Mouse (Mus musculus): ENCODE data around the gene Ecm2. TPM values are rescaled to one million over a fixed set of nuclear protein-coding genes. Genes with fewer than 3 reads are reported as not detected.

Gene Ecm2
- polyA plus RNA-seq, 1 experiment, result 0.71 TPM

- no peak for DNase-seq (ENCODE audit: low read depth, low spot score)
- 69% methylated on average over 6 of the region's 6 CpGs for WGBS
These were observed 11.9 kb upstream of the Ecm2 start, which contains the start of gene Tes3-ps for GRCm38 (mm10) chr13:49492376-49493368. TSS of gene Tes3-ps (plus strand) at chr13:49493318.

- WGBS, result 82% methylated on average over 4 of the region's 4 CpGs
- DNase-seq (ENCODE audit: low read depth, low spot score), result no peak
These were observed 1.2 kb downstream of the Ecm2 start for GRCm38 (mm10) chr13:49505776-49506175.

DNA sequence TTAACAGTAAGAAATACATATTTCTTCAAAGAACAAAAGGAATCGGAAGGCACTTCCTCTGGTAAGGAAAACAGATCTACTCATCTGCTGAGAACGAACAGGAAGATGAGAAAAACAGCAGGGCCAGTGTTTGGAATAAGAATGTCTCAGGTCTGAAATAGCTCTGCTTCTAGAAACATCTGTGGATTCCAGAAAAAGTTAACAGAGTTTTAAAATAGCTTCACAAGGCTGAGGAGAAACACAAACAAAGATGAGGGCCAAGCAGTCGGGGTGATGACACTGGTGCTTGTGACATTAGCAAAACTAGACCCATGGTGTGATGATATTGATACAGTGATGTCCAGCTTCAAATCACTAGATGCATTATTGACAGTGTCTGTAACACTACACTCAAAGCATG, 2.6 kb downstream of the Ecm2 start:
- no peak for DNase-seq (ENCODE audit: low read depth, low spot score)
- 63% methylated on average over 3 of the region's 3 CpGs for WGBS

DNA sequence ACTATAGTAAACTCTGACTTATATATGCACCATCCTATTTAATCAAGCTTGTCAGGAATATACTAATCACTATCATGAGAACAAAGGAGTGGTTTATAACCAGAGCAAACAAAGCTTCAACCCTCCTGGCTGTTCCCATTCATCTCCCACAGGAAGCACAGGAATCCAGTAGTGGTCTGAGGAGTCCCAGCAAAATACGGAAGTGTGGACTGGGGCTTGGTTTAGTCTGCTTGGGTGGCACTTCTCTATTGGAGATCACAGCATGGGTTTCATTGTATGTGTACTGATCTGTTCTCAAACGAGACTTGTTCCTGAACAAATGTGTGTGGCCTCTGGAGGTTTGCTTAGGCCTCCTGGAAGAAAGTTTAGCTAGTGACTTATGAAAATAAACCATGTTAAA, 14.2 kb downstream of the Ecm2 start:
- WGBS, result 35% methylated on average over 2 of the region's 2 CpGs
- DNase-seq (ENCODE audit: low read depth, low spot score), result no peak

DNA sequence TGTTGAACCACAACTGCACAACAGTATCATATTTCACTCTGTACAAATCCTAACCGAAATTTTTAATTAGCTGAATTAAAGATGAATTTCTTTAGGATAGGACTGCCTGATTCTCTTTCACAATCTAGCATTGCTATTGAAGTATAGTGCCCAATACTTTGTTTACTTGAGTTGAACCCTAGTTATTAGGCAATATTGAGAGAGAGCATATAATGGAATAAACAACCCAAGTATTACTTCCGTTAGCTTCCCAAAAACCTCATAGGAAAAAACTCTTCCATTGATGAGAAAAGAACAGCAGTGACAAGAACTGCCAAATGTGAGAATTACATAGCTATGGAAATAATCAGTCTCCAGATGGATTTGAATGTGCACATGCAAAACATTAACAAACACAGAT, 21.6 kb downstream of the Ecm2 start:
- no peak for DNase-seq (ENCODE audit: low read depth, low spot score)
- WGBS, result 80% methylated on average over 2 of the region's 2 CpGs

GRCm38 (mm10) chr13:49530636-49531035, 26.0 kb downstream of the Ecm2 start:
- whole genome bisulfite sequencing, result 83% methylated on average over 4 of the region's 4 CpGs
- DNase-seq (ENCODE audit: low read depth, low spot score), result no peak

GRCm38 (mm10) chr13:49536946-49537345, 32.3 kb downstream of the Ecm2 start:
- WGBS, result 92% methylated on average over 1 of the region's 1 CpGs
- no peak for DNase-seq (ENCODE audit: low read depth, low spot score)

- 69% methylated on average over 1 of the region's 1 CpGs for WGBS
- DNase-seq (ENCODE audit: low read depth, low spot score), result no peak
These were observed 34.1 kb downstream of the Ecm2 start for GRCm38 (mm10) chr13:49538693-49539092.

DNA sequence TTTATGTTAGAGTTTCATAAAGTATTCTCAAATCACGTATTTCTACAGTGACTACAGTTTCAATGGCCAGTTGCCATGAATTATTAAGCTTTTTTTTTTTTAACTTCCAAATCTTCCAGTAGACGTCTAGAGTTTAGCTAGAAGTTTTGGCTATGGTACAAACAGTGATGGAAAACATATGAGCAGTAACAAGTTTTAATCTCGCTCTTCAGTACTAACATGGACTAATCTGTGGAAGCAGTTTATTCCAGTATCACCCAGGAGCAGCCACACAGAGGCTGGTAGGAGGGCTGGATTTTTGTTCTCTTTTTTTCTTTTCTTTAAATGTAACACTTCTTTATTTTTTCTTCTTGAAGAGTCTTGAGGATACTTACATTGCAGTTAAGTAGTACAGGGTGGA, 39.7 kb downstream of the Ecm2 start, which contains the start of gene Aspn:
Gene Aspn, plus strand, starts transcription at position 165 of the 400 bp plus-strand sequence.
- WGBS, result 70% methylated on average over 3 of the region's 3 CpGs
- DNase-seq (ENCODE audit: low read depth, low spot score), result no peak

DNA sequence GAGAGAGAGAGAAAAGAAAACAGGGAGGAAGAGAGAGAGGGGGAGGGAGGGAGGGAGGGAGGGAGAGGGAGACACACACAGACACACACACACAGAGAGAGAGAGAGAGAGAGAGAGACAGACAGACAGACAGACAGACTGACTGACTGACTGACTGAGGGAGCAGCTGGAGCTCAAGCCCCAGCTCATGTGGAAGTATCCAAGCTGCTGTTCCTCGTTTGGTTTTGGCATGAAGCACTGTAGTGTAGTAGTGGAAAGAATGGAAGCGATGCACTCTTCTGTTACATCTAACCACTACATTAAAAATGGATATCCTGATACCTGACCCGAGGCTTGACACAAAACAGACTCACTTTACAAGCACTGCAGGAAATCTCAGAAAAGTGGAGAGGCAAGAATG, 41.0 kb downstream of the Ecm2 start:
- 56% methylated on average over 3 of the region's 3 CpGs for WGBS
- no peak for DNase-seq (ENCODE audit: low read depth, low spot score)

DNA sequence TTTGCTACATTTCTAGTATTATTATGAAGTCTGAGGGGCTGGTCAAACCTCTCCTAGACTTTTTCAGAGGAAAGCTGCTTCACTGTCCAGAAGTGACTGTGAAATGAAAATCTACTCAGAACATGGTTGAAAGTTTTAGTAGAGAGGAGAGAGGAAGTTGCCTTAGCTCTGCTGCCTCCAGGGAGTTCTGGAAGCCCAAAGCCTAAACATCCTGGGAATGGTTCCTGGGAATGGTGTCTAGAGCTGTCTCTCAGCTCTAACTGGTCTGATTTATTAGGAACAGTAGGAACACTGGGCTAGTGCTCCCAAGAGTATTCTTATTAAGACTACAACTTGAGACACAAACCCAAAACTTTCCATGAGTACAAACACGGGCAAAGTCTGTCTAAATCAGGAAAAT, 41.9 kb downstream of the Ecm2 start:
- no peak for DNase-seq (ENCODE audit: low read depth, low spot score)
- WGBS, result 82% methylated on average over 1 of the region's 1 CpGs

- DNase-seq (ENCODE audit: low read depth, low spot score), result no peak
- WGBS, result 43% methylated on average over 1 of the region's 1 CpGs
These were observed 43.0 kb downstream of the Ecm2 start for GRCm38 (mm10) chr13:49547563-49548150.

DNA sequence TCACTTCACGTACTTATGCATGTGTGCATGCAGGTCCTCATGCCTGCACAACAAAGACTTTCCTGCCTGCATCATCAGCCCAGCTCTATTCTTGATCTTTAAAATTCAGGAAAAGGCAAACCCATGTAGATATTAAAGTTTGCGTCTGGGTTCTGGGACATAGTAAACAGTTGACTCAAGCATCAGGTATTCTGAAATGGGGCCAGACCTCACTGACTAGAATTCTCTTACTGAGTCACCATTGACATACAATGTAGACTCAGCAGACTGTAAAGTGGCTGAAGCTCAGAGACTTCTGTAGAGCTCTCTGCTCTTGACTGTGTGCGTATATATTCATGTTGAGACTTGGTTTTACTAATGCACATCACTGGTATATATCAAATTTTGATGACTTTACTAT, 45.0 kb downstream of the Ecm2 start:
- DNase-seq (ENCODE audit: low read depth, low spot score), result no peak
- 79% methylated on average over 3 of the region's 3 CpGs for WGBS

DNA sequence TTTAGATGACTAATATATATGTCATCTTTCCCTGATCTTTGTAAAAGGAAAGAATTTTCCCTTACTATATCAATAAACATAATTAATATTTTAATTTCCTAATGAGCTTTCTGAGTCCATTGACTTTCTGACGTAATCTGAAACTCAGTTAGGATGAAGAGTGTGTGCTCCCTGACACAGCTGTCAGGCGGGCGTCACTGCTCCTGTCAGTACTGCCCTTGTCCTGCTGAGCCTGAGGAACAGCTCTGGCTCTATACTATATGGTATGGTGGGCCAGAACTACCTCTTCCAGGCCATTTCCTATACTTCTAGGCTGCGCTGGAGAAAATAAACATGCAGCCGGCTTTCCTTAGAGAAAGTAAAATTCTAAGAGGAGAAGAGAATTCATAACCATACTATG, 49.9 kb downstream of the Ecm2 start:
- DNase-seq (ENCODE audit: low read depth, low spot score), result no peak
- WGBS, result 87% methylated on average over 5 of the region's 5 CpGs

GRCm38 (mm10) chr13:49556203-49556602, 51.6 kb downstream of the Ecm2 start:
- no peak for DNase-seq (ENCODE audit: low read depth, low spot score)
- WGBS, result 79% methylated on average over 1 of the region's 1 CpGs

DNA sequence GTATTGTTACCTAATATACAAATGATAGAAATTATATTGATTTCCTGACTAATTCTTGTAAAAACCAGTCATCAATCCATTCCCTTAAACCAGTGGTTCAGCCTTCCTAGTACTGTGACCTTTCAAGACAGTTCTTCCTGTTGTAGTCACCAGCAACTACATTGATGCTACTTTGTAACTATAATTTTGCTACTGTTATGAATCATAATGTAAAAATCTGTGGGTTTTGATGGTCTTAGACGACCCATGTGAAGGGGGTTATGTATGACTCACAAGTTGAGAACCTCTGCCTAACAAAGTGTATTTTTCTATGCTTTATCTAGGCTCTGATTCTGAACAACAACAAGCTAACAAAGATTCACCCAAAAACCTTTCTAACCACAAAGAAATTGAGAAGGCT, 52.3 kb downstream of the Ecm2 start:
- no peak for DNase-seq (ENCODE audit: low read depth, low spot score)
- 35% methylated on average over 1 of the region's 1 CpGs for WGBS

GRCm38 (mm10) chr13:49559185-49559584, 54.6 kb downstream of the Ecm2 start:
- no peak for DNase-seq (ENCODE audit: low read depth, low spot score)
- 49% methylated on average over 2 of the region's 2 CpGs for WGBS

- no peak for DNase-seq (ENCODE audit: low read depth, low spot score)
- 52% methylated on average over 2 of the region's 2 CpGs for WGBS
These were observed 56.3 kb downstream of the Ecm2 start for GRCm38 (mm10) chr13:49560886-49561285.

DNA sequence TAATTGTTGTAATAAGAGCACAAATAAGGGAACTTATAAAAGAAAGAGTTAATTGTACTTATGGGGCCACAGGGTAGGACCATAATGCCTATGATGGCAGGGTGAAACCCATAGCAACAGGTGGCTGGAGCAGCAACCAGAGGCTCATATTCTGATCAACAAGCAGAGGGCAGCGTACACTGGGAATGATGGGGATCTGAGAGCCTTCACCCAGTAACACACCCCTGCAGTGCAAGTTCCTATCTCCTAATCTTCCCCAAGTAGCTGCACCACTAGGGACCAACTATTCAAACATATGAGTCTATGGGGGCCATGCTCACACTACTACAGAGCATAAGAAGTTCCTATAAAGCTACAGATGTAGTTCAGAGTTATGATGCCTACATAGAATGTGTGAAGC, 59.7 kb downstream of the Ecm2 start:
- DNase-seq (ENCODE audit: low read depth, low spot score), result no peak
- WGBS, result 84% methylated on average over 1 of the region's 1 CpGs

DNA sequence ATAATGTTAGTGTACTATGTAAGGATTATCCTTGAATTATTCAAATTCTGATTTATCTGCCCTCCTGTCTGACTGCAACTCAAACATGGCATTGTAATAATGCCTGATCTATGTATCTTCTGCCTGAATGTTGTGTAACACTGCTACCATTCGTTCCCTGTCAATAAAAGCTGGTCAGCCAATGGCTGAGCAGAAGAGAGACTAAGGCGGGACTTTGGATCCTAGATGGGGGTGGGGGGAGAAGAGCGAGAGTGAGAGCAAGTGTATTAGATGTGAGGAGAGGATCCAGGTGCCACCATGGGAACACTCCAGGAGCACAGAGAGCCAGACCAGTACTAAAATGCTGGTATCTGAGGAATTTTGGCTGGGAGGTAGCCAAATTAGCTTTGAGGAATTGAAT, 65.8 kb downstream of the Ecm2 start:
- WGBS, result 75% methylated on average over 3 of the region's 3 CpGs
- DNase-seq (ENCODE audit: low read depth, low spot score), result no peak

- WGBS, result 79% methylated on average over 2 of the region's 2 CpGs
- no peak for DNase-seq (ENCODE audit: low read depth, low spot score)
These were observed 66.8 kb downstream of the Ecm2 start for GRCm38 (mm10) chr13:49571418-49571817.
